Mouse (Mus musculus) macrophage (primary cell): ENCODE data around the gene Tspoap1. TPM values are rescaled to one million over a fixed set of nuclear protein-coding genes. Genes with fewer than 3 reads are reported as not detected.

Source experiments
- H3K27ac ChIP-seq: fragments of 350-480 bp; formaldehyde crosslinking; 2 replicates; pipeline ENCODE4 v1.9.0; 2021
- H3K36me3 ChIP-seq: fragments of 350-480 bp; formaldehyde crosslinking; 2 replicates; pipeline ENCODE4 v1.9.0; 2021; ENCODE audit errors: inconsistent target
- H3K4me3 ChIP-seq: fragments of 350-480 bp; formaldehyde crosslinking; 2 replicates; pipeline ENCODE4 v1.9.0; 2021; ENCODE audit errors: inconsistent target
- H3K79me2 ChIP-seq: fragments of 350-480 bp; formaldehyde crosslinking; 2 replicates; pipeline ENCODE4 v1.9.0; 2021; ENCODE audit errors: inconsistent target
- WGBS: methylation state at CpG from one replicate; pipeline ENCODE4 v1.1.7; 2026; ENCODE audit warnings: inconsistent platforms; ENCODE audit not compliant: missing documents; 5-methylcytosine and 5-hydroxymethylcytosine counted together
- polyA plus RNA-seq: library from polyadenylated mRNA; stranded (reverse); fragments of 250-400 nt; gene quantifications from 3 replicates; pipeline ENCODE4 v1.2.4, GENCODE M21; 2018; ENCODE audit warnings: inconsistent platforms

Tspoap1 gene
- polyA plus RNA-seq, 1 experiment from 2014 or later, result 0.82 TPM

GRCm38 (mm10) chr11:87759609-87760005, 734 bp upstream of the Tspoap1 start:
- WGBS, result 0% methylated on average over 2 of the region's 3 CpGs
- peaks cover 30% of the 10 kb centered on the region for H3K79me2 ChIP-seq
- no peaks in the 10 kb centered on the region for H3K36me3 ChIP-seq
- H3K4me3 ChIP-seq, result no peak overlapping the region
- H3K27ac ChIP-seq, result no peak overlapping the region

DNA sequence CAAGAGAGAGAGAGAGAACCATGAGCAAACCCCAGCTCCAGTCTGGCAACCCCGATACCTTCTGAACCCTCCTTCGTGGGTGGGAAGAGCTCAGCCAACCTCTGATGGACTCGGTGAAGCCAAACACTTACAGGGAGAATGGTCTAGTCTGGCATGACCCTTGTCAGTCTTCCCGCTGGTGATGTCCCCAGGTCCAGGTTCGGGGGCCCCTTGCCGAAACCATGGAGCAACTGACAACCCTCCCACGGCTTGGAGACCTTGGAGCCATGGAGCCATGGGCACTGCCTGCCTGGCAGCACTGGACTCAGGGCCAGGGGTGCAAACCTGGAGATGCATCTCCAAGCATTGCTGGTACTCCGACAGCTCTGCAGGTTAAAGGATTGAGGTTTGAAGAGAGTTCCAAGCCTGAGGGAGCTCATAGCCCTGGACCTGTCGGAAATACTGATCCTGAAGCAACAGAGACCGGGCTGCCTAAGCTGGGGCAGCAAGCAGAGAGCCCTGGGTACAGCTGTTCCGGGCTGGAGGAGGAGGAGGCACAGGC, 910 bp downstream of the Tspoap1 start:
- no peaks in the 10 kb centered on the region for H3K36me3 ChIP-seq
- WGBS, result 68% methylated on average over 11 of the region's 11 CpGs
- peaks cover 15% of the 10 kb centered on the region for H3K79me2 ChIP-seq
- H3K4me3 ChIP-seq, result no peak overlapping the region
- H3K27ac ChIP-seq, result no peak overlapping the region

DNA sequence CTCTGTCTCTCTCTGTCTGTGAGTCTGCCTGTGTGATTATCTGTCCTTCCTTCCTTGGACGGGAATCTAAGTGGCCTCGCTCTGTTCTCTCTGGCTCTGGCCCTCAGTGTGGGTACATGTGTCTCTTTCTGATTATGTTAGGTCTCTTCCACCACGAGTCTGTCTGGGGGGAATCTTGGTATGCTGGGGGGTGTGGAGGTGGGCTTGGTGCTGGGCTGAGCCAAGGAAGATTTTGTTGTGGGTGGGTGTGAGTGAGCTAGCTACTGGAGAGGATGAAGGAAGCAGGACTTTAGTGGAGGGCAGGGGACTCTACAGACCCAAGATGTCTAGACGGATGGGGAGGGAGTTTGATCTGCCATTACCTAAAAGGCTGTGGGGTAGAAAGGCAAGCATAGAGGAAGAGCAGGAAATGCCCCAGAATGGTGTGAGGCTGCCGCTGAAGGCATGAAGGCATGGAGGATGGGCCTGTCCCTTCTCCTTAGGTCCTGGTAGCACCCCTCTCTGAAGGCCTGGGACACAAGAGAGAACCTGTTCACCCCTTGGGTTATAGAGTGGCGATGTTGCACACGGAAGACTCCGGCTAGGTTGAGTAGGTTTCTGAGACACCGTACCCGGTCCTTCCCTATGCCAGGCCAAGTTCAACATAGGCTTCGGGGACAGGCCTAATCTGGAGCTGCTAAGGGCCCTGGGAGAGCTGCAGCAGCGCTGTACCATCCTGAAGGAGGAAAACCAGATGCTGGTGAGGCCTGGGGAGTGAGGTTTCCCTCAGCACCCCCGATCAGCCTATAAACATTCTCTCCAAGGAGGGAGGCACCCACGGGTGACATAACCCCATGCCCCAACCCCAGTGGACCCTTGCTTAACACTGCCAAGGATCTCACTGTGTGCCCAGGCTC, 1.7 kb downstream of the Tspoap1 start:
- Histone ChIP-seq H3K79me2 (peaks cover 7% of the 10 kb centered on the region), H3K4me3 (no peak overlapping the region), H3K27ac (no peak overlapping the region), H3K36me3 (no peaks in the 10 kb centered on the region)
- 88% methylated on average over 14 of the region's 14 CpGs for WGBS

DNA sequence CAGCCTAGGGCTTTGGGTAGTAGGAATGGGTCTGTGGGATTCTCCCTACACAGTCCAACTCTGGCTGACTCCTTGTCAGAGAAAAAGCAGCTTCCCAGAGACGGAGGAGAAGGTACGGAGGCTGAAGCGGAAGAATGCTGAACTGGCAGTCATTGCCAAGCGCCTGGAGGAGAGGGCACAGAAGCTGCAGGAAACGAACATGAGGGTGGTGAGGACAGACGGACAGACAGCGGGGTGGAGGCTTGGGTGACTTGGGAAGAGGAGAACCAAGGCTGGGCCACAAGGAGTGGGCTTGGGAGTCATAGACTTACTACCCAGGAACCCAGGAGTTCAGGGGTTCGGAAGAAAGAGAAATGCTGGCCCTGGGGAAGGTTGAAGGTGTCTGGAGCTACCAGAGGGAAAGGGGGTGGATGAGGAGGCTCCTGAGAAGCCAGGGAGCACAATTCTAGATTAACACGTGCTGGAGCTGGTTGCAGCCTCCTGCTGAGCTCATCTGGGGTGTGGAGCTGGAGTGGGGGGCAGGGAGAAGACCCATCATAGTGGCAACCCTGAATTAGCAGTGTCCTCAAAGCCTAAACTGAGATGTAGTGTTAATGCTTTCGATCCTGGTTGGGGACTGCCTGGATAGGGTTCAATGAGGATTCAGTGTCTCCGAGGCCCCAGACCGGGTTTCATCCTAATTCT, 2.5 kb downstream of the Tspoap1 start:
- Histone ChIP-seq H3K4me3 (no peak overlapping the region), H3K27ac (no peak overlapping the region), H3K36me3 (no peaks in the 10 kb centered on the region), H3K79me2 (no peaks in the 10 kb centered on the region)
- WGBS, result 69% methylated on average over 12 of the region's 12 CpGs

- H3K4me3 ChIP-seq, result no peak overlapping the region
- H3K27ac ChIP-seq, result no peak overlapping the region
- WGBS, result 33% methylated on average over 17 of the region's 17 CpGs
- H3K36me3 ChIP-seq, result no peaks in the 10 kb centered on the region
- no peaks in the 10 kb centered on the region for H3K79me2 ChIP-seq
Measured at GRCm38 (mm10) chr11:87763511-87763987, 3.2 kb downstream of the Tspoap1 start.

DNA sequence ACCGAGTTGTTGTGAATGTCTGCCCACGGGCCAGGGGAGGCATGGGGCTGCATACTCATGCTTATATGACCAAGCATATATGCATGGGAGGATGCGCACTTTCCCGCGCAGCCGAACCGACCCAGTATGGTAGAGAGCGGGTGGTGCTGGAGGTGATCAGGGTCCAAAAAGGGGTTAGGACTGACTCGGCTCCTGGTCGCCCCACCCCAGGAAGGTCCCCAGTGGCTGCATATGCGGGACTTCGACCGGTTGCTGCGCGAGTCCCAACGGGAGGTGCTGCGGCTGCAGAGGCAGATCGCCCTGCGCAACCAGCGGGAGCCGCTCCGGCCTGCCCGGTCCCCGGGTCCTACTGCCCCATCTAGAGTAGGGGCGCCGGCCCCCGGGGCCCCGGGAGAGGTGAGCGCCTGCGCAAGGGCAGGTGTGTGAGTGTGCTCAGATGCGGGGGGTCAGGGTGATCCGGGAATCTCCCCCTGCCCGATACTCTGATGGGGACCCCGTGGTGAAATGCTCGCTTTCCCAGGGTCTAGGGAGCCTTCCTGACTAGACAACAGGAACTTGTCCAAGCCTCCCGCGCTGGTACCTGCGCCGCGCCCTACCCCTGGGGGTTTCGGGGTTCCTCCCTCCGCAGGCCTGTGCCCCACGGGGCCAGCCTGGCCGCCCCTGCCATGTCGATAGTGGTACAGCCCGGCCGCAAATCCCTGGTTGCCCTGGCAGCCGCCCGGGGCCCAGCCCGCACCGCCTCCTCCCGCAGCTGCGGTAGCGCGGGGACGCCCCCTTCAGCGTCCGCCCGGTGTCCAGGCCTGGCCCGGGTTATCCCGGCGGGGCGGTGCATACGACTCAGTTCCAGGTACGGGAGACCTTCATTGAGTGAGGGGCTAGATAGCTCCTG, 3.9 kb downstream of the Tspoap1 start:
- H3K27ac ChIP-seq, result no peak overlapping the region
- no peaks in the 10 kb centered on the region for H3K36me3 ChIP-seq
- H3K79me2 ChIP-seq, result no peaks in the 10 kb centered on the region
- WGBS, result 15% methylated on average over 54 of the region's 65 CpGs
- H3K4me3 ChIP-seq, result no peak overlapping the region

- H3K79me2 ChIP-seq, result no peaks in the 10 kb centered on the region
- WGBS, result 88% methylated on average over 1 of the region's 4 CpGs
- no peaks in the 10 kb centered on the region for H3K36me3 ChIP-seq
Measured at GRCm38 (mm10) chr11:87768745-87769144, 8.4 kb downstream of the Tspoap1 start.

GRCm38 (mm10) chr11:87770989-87771388, 10.6 kb downstream of the Tspoap1 start:
- Histone ChIP-seq H3K27ac (no peak overlapping the region), H3K4me3 (no peak overlapping the region), H3K36me3 (no peaks in the 10 kb centered on the region), H3K79me2 (no peaks in the 10 kb centered on the region)
- WGBS, result 53% methylated on average over 3 of the region's 3 CpGs

More at GRCm38 (mm10) chr11:87768745-87769144, 8.4 kb downstream of the Tspoap1 start:
- H3K4me3 ChIP-seq, result no peak overlapping the region
- no peak overlapping the region for H3K27ac ChIP-seq

DNA sequence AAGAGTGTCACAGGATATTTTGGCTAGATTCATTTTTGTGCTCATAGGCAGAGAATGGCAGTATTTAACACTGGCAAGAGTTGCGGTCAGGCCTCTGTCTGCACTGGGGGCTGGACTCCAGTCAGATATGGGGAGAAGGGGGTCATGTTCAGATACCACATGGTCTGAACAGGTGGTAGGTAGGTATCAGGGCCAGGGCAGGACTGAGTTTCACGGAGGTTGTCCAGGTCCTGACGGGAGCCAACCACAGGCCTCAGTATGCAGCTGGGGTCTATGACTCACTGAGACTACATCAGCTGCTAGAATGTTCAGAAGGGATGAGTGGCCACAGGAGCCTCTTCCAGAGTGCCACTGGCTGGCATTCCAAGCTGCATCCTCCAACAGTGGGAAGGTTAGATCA, 12.0 kb downstream of the Tspoap1 start:
- no peaks in the 10 kb centered on the region for H3K79me2 ChIP-seq
- no peak overlapping the region for H3K27ac ChIP-seq
- no peaks in the 10 kb centered on the region for H3K36me3 ChIP-seq
- WGBS, result 97% methylated on average over 3 of the region's 3 CpGs
- H3K4me3 ChIP-seq, result no peak overlapping the region

DNA sequence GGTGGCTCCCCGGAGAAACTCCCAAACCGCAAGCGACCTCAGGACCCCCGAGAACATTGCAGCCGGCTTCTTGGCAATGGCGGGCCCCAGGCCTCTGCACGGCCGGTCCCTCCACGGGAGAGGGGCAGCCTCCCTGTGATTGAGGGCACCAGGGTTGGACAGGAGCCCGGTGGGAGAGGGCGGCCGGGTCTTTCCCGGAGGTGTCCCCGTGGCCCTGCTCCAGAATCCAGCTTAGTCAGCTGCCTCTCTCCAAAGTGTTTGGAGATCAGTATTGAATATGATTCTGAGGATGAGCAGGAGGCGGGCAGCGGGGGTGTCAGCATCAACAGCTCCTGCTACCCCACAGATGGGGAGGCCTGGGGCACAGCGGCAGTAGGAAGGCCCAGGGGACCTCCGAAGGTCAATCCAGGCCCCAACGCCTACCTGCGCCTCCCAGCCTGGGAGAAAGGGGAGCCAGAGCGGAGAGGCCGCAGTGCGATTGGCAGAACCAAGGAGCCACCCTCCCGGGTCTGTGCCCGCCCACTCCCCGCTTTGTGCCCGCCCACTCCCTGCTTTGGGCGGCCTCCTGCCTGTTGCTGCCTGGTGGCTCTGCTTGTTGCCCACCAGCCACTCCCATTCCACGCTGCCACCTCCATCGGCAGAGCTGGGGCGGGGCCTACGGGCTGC, 17.9 kb downstream of the Tspoap1 start:
- H3K36me3 ChIP-seq, result no peaks in the 10 kb centered on the region
- H3K4me3 ChIP-seq, result no peak overlapping the region

GRCm38 (mm10) chr11:87778915-87779314, 18.6 kb downstream of the Tspoap1 start:
- no peak overlapping the region for H3K4me3 ChIP-seq
- no peaks in the 10 kb centered on the region for H3K79me2 ChIP-seq
- no peak overlapping the region for H3K27ac ChIP-seq
- H3K36me3 ChIP-seq, result no peaks in the 10 kb centered on the region
- 70% methylated on average over 12 of the region's 12 CpGs for WGBS

More for the DNA sequence above, 17.9 kb downstream of the Tspoap1 start:
- 69% methylated on average over 26 of the region's 32 CpGs for WGBS
- no peaks in the 10 kb centered on the region for H3K79me2 ChIP-seq
- no peak overlapping the region for H3K27ac ChIP-seq

DNA sequence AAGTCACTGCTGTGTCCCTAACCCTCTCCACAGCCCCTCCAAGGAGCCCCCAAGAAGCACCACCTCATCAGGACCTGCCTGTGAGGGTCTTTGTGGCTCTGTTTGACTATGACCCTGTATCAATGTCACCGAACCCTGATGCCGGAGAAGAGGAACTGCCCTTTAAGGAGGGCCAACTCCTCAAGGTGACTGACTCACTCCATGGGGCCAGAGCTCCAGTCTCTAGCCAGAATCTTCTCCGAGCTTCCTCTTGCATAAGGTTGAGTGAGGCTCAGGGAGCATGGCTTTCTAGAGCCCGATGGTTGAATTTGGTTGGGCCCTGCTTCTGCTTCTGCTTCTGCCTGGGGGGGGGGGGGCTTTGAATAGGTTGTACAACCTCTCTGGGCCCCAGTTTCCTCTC, 19.1 kb downstream of the Tspoap1 start:
- WGBS, result 14% methylated on average over 4 of the region's 4 CpGs
- no peaks in the 10 kb centered on the region for H3K79me2 ChIP-seq
- H3K4me3 ChIP-seq, result no peak overlapping the region
- H3K27ac ChIP-seq, result no peak overlapping the region
- no peaks in the 10 kb centered on the region for H3K36me3 ChIP-seq

DNA sequence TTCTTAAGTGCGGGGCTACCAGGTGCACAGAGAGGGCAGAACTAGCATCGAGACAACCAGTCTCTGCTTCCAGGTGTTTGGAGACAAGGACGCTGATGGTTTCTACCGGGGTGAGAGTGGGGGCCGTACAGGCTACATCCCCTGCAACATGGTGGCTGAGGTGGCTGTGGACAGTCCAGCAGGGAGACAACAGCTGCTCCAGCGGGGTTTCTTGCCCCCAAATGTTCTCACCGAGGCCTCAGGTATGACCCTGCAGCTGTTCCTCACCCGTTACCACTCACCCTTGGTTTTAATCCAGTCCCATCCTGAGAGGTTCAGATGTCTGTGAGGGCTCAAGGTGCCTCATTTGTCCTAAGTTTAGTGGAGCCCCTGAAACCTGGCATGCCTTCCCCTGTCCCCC, 19.8 kb downstream of the Tspoap1 start:
- 94% methylated on average over 8 of the region's 8 CpGs for WGBS
- H3K27ac ChIP-seq, result no peak overlapping the region
- H3K4me3 ChIP-seq, result no peak overlapping the region
- H3K79me2 ChIP-seq, result no peaks in the 10 kb centered on the region
- H3K36me3 ChIP-seq, result no peaks in the 10 kb centered on the region

DNA sequence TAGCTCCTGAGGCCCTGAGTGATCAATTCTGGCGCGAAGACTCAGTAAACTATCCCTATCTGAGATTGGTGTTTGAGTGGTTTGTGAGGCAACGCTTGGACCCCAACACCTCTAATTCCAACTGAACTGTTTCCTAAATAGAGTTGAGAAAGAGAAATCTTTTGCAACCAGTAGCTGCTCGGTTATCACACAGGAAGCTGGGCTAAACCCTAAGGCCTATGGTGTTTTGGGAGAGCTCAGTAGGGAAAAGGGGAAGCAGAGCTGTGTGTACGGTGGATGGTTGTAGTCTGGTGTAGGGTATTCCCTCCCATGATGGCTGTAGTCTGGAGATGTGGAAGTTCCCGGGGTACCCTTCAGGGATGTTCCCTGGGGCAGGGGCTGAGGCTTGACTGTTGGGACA, 29.7 kb downstream of the Tspoap1 start:
- 21% methylated on average over 6 of the region's 6 CpGs for WGBS
- no peak overlapping the region for H3K27ac ChIP-seq
- no peaks in the 10 kb centered on the region for H3K79me2 ChIP-seq

More for the DNA sequence above, 29.7 kb downstream of the Tspoap1 start:
- no peaks in the 10 kb centered on the region for H3K36me3 ChIP-seq
- H3K4me3 ChIP-seq, result no peak overlapping the region
